Mouse (Mus musculus): ENCODE measurements around the gene Eid2b.
A peak's percentile ranks its signal among the peaks of the same experiment; 100 is the strongest.
"Not testable (repeated sequence)": the region's sequence is repeated elsewhere in the genome, so short reads cannot be mapped to it uniquely, and the experiment has no call there.

Gene Eid2b

GRCm38 (mm10) chr7:28277615-28278278 lies at the start of gene Eid2b:
Gene Eid2b (plus strand): TSS chr7:28277739.
- peak; percentile 91 to 95 for DNase-seq (ENCODE audit: low spot score in 2 of 2)

- DNase-seq (ENCODE audit: low spot score in 2 of 2) = not testable (repeated sequence)
These were observed 33.6 kb upstream of the Eid2b start for GRCm38 (mm10) chr7:28243943-28244342.

GRCm38 (mm10) chr7:28248957-28249356 lies 28.6 kb upstream of the Eid2b start:
- DNase-seq (ENCODE audit: low spot score in 2 of 2) = no peak

GRCm38 (mm10) chr7:28251976-28252375 lies 25.6 kb upstream of the Eid2b start:
- DNase-seq (ENCODE audit: low spot score in 2 of 2) = no peak

GRCm38 (mm10) chr7:28254591-28254990 lies 22.9 kb upstream of the Eid2b start:
- no peak for DNase-seq (ENCODE audit: low spot score in 2 of 2)

- no peak for DNase-seq (ENCODE audit: low spot score in 2 of 2)
These were observed 22.1 kb upstream of the Eid2b start for GRCm38 (mm10) chr7:28255476-28255875.

GRCm38 (mm10) chr7:28262861-28263260 lies 14.7 kb upstream of the Eid2b start:
- no peak for DNase-seq (ENCODE audit: low spot score in 2 of 2)

- peak in 1 of 2 experiments; percentile 22 for DNase-seq (ENCODE audit: low spot score in 2 of 2)
These were observed 13.8 kb upstream of the Eid2b start for GRCm38 (mm10) chr7:28263786-28264185.

- no peak for DNase-seq (ENCODE audit: low spot score in 2 of 2)
These were observed 12.1 kb upstream of the Eid2b start for GRCm38 (mm10) chr7:28265391-28265790.

- peak; percentile 77 for DNase-seq (ENCODE audit: low spot score in 2 of 2)
These were observed 10.2 kb upstream of the Eid2b start, which contains the start of gene Eid2 for GRCm38 (mm10) chr7:28267129-28268041. Gene Eid2 (plus strand): TSS chr7:28267881.

- peak; percentile 53 for DNase-seq (ENCODE audit: low spot score in 2 of 2)
These were observed 9.5 kb upstream of the Eid2b start for GRCm38 (mm10) chr7:28268042-28268531.

GRCm38 (mm10) chr7:28268576-28268975 lies 9.0 kb upstream of the Eid2b start:
- DNase-seq (ENCODE audit: low spot score in 2 of 2) = no peak

- DNase-seq (ENCODE audit: low spot score in 2 of 2) = no peak
These were observed 8.2 kb upstream of the Eid2b start for GRCm38 (mm10) chr7:28269355-28269754.

GRCm38 (mm10) chr7:28271761-28272160 lies 5.8 kb upstream of the Eid2b start:
- DNase-seq (ENCODE audit: low spot score in 2 of 2) = no peak

- DNase-seq (ENCODE audit: low spot score in 2 of 2) = no peak
These were observed 313 bp upstream of the Eid2b start for GRCm38 (mm10) chr7:28277237-28277614.

- no peak for DNase-seq (ENCODE audit: low spot score in 2 of 2)
These were observed 727 bp downstream of the Eid2b start for GRCm38 (mm10) chr7:28278279-28278652.

GRCm38 (mm10) chr7:28280630-28281029 lies 3.1 kb downstream of the Eid2b start:
- DNase-seq (ENCODE audit: low spot score in 2 of 2) = no peak

- no peak for DNase-seq (ENCODE audit: low spot score in 2 of 2)
These were observed 12.6 kb downstream of the Eid2b start for GRCm38 (mm10) chr7:28290165-28290564.

GRCm38 (mm10) chr7:28290638-28291590 lies 13.4 kb downstream of the Eid2b start, which contains the start of gene Selenov:
Gene Selenov (minus strand): TSS chr7:28291186.
- no peak for DNase-seq (ENCODE audit: low spot score in 2 of 2)

- DNase-seq (ENCODE audit: low spot score in 2 of 2) = no peak
These were observed 16.9 kb downstream of the Eid2b start for GRCm38 (mm10) chr7:28294481-28294880.

GRCm38 (mm10) chr7:28298837-28299625 lies 21.5 kb downstream of the Eid2b start:
- no peak for DNase-seq (ENCODE audit: low spot score in 2 of 2)

Data from heart, adult 9 months (tissue).